Mouse (Mus musculus) cerebellum, adult 9-11 months (tissue): ENCODE measurements around the gene B4galt5.

Source experiments
- DNase-seq: peaks from one replicate; pipeline ENCODE4 v3.0.0; 2022

Gene B4galt5

GRCm38 (mm10) chr2:167358499-167358898, 9.5 kb upstream of the B4galt5 start:
- DNase-seq: no peak

GRCm38 (mm10) chr2:167356885-167357284, 7.9 kb upstream of the B4galt5 start:
- DNase-seq: no peak

GRCm38 (mm10) chr2:167354611-167355165, 5.7 kb upstream of the B4galt5 start:
- no peak for DNase-seq

- DNase-seq: no peak
Measured at GRCm38 (mm10) chr2:167354046-167354445, 5.1 kb upstream of the B4galt5 start.

- DNase-seq: peak; percentile 41
Measured at GRCm38 (mm10) chr2:167352496-167352895, 3.5 kb upstream of the B4galt5 start.

- peak; percentile 43 for DNase-seq
Measured at GRCm38 (mm10) chr2:167351371-167351951, 2.5 kb upstream of the B4galt5 start.

GRCm38 (mm10) chr2:167350126-167350650, 1.2 kb upstream of the B4galt5 start:
- DNase-seq: peak; percentile 56

- DNase-seq: peak; percentile 98
Measured at GRCm38 (mm10) chr2:167349283-167349936, 427 bp upstream of the B4galt5 start.

GRCm38 (mm10) chr2:167347991-167348375, 1.0 kb downstream of the B4galt5 start:
- DNase-seq: peak; percentile 69

- DNase-seq: no peak
Measured at GRCm38 (mm10) chr2:167347361-167347760, 1.6 kb downstream of the B4galt5 start.

- peak; percentile 31 for DNase-seq
Measured at GRCm38 (mm10) chr2:167345508-167346164, 3.3 kb downstream of the B4galt5 start.

GRCm38 (mm10) chr2:167344871-167345507, 4.0 kb downstream of the B4galt5 start:
- DNase-seq: peak; percentile 28

GRCm38 (mm10) chr2:167343369-167344140, 5.4 kb downstream of the B4galt5 start:
- peak; percentile 22 for DNase-seq

GRCm38 (mm10) chr2:167342876-167343275, 6.1 kb downstream of the B4galt5 start:
- DNase-seq: no peak

GRCm38 (mm10) chr2:167337580-167337979, 11.4 kb downstream of the B4galt5 start:
- no peak for DNase-seq

- DNase-seq: no peak
Measured at GRCm38 (mm10) chr2:167337214-167337512, 11.8 kb downstream of the B4galt5 start.

GRCm38 (mm10) chr2:167336384-167337213, 12.4 kb downstream of the B4galt5 start:
- peak; percentile 86 for DNase-seq

GRCm38 (mm10) chr2:167335066-167335465, 13.9 kb downstream of the B4galt5 start:
- DNase-seq: no peak

- DNase-seq: no peak
Measured at GRCm38 (mm10) chr2:167334312-167334711, 14.7 kb downstream of the B4galt5 start.

- DNase-seq: no peak
Measured at GRCm38 (mm10) chr2:167333450-167333849, 15.5 kb downstream of the B4galt5 start.

GRCm38 (mm10) chr2:167332336-167332987, 16.5 kb downstream of the B4galt5 start:
- no peak for DNase-seq
